Mouse (Mus musculus) left cerebral cortex, adult 11 months (tissue): ENCODE measurements around the gene Rab20.
"Not testable (repeated sequence)": the region's sequence is repeated elsewhere in the genome, so short reads cannot be mapped to it uniquely, and the experiment has no call there.

ENCODE experiments used
- DNase-seq: peaks from one replicate; pipeline ENCODE4 v3.0.0; 2022; ENCODE audit warnings: low spot score

The Rab20 gene

GRCm38 (mm10) chr8:11477811-11478761 is at the start of gene Rab20:
Gene Rab20, minus strand, starts transcription at chr8:11478710.
- DNase-seq, result no peak

- no peak for DNase-seq
Observed at GRCm38 (mm10) chr8:11523331-11523730, 44.8 kb upstream of the Rab20 start.

GRCm38 (mm10) chr8:11518676-11519075 is 40.2 kb upstream of the Rab20 start:
- no peak for DNase-seq

GRCm38 (mm10) chr8:11518056-11518396 is 39.5 kb upstream of the Rab20 start:
- DNase-seq, result no peak

GRCm38 (mm10) chr8:11517366-11518055 is 39.0 kb upstream of the Rab20 start:
- DNase-seq, result no peak

GRCm38 (mm10) chr8:11516292-11516691 is 37.8 kb upstream of the Rab20 start:
- no peak for DNase-seq

GRCm38 (mm10) chr8:11513247-11513646 is 34.7 kb upstream of the Rab20 start:
- DNase-seq, result no peak

GRCm38 (mm10) chr8:11512711-11513110 is 34.2 kb upstream of the Rab20 start:
- no peak for DNase-seq

GRCm38 (mm10) chr8:11510971-11511370 is 32.5 kb upstream of the Rab20 start:
- no peak for DNase-seq

- no peak for DNase-seq
Observed at GRCm38 (mm10) chr8:11508880-11509279, 30.4 kb upstream of the Rab20 start.

- DNase-seq, result peak; percentile 27
Observed at GRCm38 (mm10) chr8:11506802-11507201, 28.3 kb upstream of the Rab20 start.

GRCm38 (mm10) chr8:11506074-11506473 is 27.6 kb upstream of the Rab20 start:
- DNase-seq, result no peak

GRCm38 (mm10) chr8:11503476-11504232 is 25.1 kb upstream of the Rab20 start:
- DNase-seq, result no peak

- no peak for DNase-seq
Observed at GRCm38 (mm10) chr8:11498786-11499485, 20.4 kb upstream of the Rab20 start.

GRCm38 (mm10) chr8:11498281-11498680 is 19.8 kb upstream of the Rab20 start:
- DNase-seq, result no peak

GRCm38 (mm10) chr8:11497017-11497990 is 18.8 kb upstream of the Rab20 start, which contains the start of gene Naxd:
Gene Naxd, plus strand, starts transcription at chr8:11497506.
- DNase-seq, result peak; percentile 86

- DNase-seq, result not testable (repeated sequence)
Observed at GRCm38 (mm10) chr8:11492340-11492739, 13.8 kb upstream of the Rab20 start.

- DNase-seq, result no peak
Observed at GRCm38 (mm10) chr8:11487229-11487628, 8.7 kb upstream of the Rab20 start.

GRCm38 (mm10) chr8:11486142-11486541 is 7.6 kb upstream of the Rab20 start:
- DNase-seq, result no peak

- DNase-seq, result no peak
Observed at GRCm38 (mm10) chr8:11482537-11482936, 4.0 kb upstream of the Rab20 start.

- no peak for DNase-seq
Observed at GRCm38 (mm10) chr8:11481876-11482275, 3.4 kb upstream of the Rab20 start.
